Mouse (Mus musculus): ENCODE measurements at regions not wholly inside any gene's neighbourhood (a gene's known extent, or its start where the extent isn't known, plus 50 kb on each side); places are given as distances from the start of the nearest gene placed in this dataset.

DNA sequence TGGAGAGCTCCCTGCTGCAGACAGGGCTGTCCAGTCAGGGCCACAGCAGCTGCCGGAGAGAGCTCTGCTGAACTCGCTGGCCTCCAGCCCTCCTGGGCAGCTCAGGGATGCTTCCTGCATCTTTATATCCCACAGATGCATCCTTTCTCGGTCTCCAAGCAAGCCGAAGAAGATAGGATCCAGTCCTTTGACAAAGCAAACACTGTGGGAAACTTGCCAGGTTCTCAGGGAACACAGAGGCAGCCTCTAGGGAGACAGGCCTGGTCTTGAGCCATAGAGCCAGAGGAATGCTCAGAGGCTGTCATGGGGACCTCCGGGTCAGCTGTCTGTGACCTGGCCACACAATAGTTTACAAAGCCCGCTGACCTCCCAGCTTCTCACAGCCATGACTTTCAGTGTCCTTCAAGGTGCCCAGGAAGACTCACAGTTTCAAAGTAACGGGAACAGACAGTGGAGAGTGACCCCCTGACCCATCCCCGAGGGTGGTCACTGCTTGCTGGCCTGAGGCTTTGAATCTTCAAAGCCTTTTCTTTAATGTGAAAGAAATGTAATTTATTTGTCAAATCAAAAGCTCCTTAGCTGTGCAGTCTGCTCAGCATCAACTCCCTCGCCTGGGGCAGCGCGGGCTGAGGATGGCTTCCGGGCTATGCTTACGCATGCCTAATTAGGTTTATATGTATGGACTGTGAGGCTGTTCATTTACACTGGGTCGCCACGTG is 157.8 kb upstream of the Lrfn2 start:
- DNase-seq (ENCODE audit: low read depth, low spot score) = no peak
- Histone ChIP-seq H3K4me3 (ENCODE audit: control insufficient read depth in 1 of 2, insufficient read depth in 1 of 2, low read depth in 2 of 2, low read length in 2 of 2) (no peak overlapping the region), H3K36me3 (ENCODE audit: control insufficient read depth in 1 of 2, insufficient read depth in 2 of 2, low read length in 2 of 2) (no peaks in the 10 kb centered on the region), H3K27ac (ENCODE audit: control insufficient read depth, low read depth, low read length) (no peak overlapping the region), H3K27me3 (ENCODE audit: control insufficient read depth in 1 of 2, insufficient read depth in 2 of 2, low read length in 2 of 2) (no peaks in the 10 kb centered on the region), H3K9me3 (replicated peaks; ENCODE audit: insufficient read depth, low read length) (no peaks in the 10 kb centered on the region), H3K4me1 (ENCODE audit: control insufficient read depth in 1 of 2, insufficient read depth in 2 of 2, low read length in 2 of 2) (no peaks in the 10 kb centered on the region), H3K79me2 (ENCODE audit: control insufficient read depth, insufficient read depth, low read length, poor library complexity) (no peaks in the 10 kb centered on the region), H3K9ac (ENCODE audit: control insufficient read depth, low read depth, low read length, poor library complexity, severe bottlenecking) (no peak overlapping the region)
- TF ChIP-seq ZC3H11A (IDR thresholded peaks at IDR 0.05; ENCODE audit: low read depth, low read length) (no peak), CHD2 (IDR thresholded peaks at IDR 0.05; ENCODE audit: low read length) (no peak), E2F4 (IDR thresholded peaks at IDR 0.05; ENCODE audit: borderline replicate concordance, low read depth, low read length) (no peak), JUND (IDR thresholded peaks at IDR 0.05; ENCODE audit: low read depth, low read length) (no peak), USF1 (IDR thresholded peaks at IDR 0.05; ENCODE audit: low read depth, low read length) (no peak)

DNA sequence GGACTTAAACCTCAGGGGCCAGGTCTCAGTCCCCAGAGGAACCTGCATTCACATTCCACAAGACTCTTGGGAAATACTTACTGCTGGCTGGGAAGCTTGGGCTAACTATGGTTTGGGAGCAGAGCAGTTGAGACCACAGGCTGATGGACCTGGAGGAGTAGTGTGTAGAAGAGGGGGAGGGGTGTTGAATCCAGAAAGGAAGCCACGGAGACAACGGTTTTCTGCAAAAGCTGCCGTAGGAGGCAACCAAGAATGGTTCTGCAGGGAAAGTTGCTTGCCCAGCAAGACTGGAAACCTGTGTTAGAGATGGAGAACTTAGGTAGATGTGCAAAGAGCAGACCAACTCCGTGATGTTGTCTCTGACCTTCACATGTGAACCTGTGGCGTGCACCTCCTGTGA is 156.7 kb upstream of the Lrfn2 start:
- DNase-seq (ENCODE audit: low read depth, low spot score) = no peak
- no peaks in the 10 kb centered on the region for H3K27me3 ChIP-seq (ENCODE audit: control insufficient read depth in 1 of 2, insufficient read depth in 2 of 2, low read length in 2 of 2)
- TF ChIP-seq E2F4 (IDR thresholded peaks at IDR 0.05; ENCODE audit: borderline replicate concordance, low read depth, low read length) = no peak
- no peak for TF ChIP-seq RCOR1 (IDR thresholded peaks at IDR 0.05; ENCODE audit: low read depth, low read length)
- H3K4me3 ChIP-seq (ENCODE audit: control insufficient read depth in 1 of 2, insufficient read depth in 1 of 2, low read depth in 2 of 2, low read length in 2 of 2) = no peak overlapping the region
- H3K79me2 ChIP-seq (ENCODE audit: control insufficient read depth, insufficient read depth, low read length, poor library complexity) = no peaks in the 10 kb centered on the region
- H3K27ac ChIP-seq (ENCODE audit: control insufficient read depth, low read depth, low read length) = no peak overlapping the region
- H3K36me3 ChIP-seq (ENCODE audit: control insufficient read depth in 1 of 2, insufficient read depth in 2 of 2, low read length in 2 of 2) = no peaks in the 10 kb centered on the region
- H3K9me3 ChIP-seq (replicated peaks; ENCODE audit: insufficient read depth, low read length) = no peaks in the 10 kb centered on the region
- H3K9ac ChIP-seq (ENCODE audit: control insufficient read depth, low read depth, low read length, poor library complexity, severe bottlenecking) = no peak overlapping the region
- H3K4me1 ChIP-seq (ENCODE audit: control insufficient read depth in 1 of 2, insufficient read depth in 2 of 2, low read length in 2 of 2) = no peaks in the 10 kb centered on the region

DNA sequence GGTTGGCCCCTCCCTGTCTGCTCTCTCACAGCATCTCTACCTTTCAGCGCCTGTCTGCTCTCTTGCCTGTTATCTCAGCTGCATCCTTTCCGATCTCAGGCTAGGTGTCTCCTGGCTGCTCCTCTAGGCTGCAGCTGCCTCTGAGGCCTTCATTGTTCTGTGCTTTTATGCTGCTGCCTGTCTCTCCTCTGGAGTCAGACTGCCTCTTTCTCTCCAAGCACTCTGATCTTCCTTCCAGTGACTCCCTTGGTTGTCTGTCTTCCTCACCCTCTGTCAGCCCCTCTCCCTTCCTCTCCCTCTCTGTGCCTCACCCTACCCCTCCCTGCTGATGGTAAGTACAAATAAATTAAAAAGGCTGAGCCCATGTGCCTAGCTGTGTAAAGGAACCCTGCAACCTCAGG is 155.7 kb upstream of the Lrfn2 start:
- Histone ChIP-seq H3K9ac (ENCODE audit: control insufficient read depth, low read depth, low read length, poor library complexity, severe bottlenecking) (no peak overlapping the region), H3K4me1 (ENCODE audit: control insufficient read depth in 1 of 2, insufficient read depth in 2 of 2, low read length in 2 of 2) (no peaks in the 10 kb centered on the region), H3K36me3 (ENCODE audit: control insufficient read depth in 1 of 2, insufficient read depth in 2 of 2, low read length in 2 of 2) (no peaks in the 10 kb centered on the region), H3K27me3 (ENCODE audit: control insufficient read depth in 1 of 2, insufficient read depth in 2 of 2, low read length in 2 of 2) (no peaks in the 10 kb centered on the region), H3K27ac (ENCODE audit: control insufficient read depth, low read depth, low read length) (no peak overlapping the region), H3K79me2 (ENCODE audit: control insufficient read depth, insufficient read depth, low read length, poor library complexity) (no peaks in the 10 kb centered on the region), H3K9me3 (replicated peaks; ENCODE audit: insufficient read depth, low read length) (no peaks in the 10 kb centered on the region), H3K4me3 (ENCODE audit: control insufficient read depth in 1 of 2, insufficient read depth in 1 of 2, low read depth in 2 of 2, low read length in 2 of 2) (no peak overlapping the region)
- DNase-seq (ENCODE audit: low read depth, low spot score) = no peak
- TF ChIP-seq ZNF384 (IDR thresholded peaks at IDR 0.05; ENCODE audit: low read depth, low read length) (no peak), RCOR1 (IDR thresholded peaks at IDR 0.05; ENCODE audit: low read depth, low read length) (no peak), EP300 (IDR thresholded peaks at IDR 0.05; ENCODE audit: low read depth in 1 of 2, low read length in 2 of 2) (no peak), HCFC1 (IDR thresholded peaks at IDR 0.05; ENCODE audit: low read depth, low read length) (no peak), CHD2 (IDR thresholded peaks at IDR 0.05; ENCODE audit: low read length) (no peak), ELF1 (IDR thresholded peaks at IDR 0.05; ENCODE audit: low read depth, low read length) (no peak), MEF2A (IDR thresholded peaks at IDR 0.05; ENCODE audit: extremely low read depth, insufficient replicate concordance, low read depth, low read length, poor library complexity, severe bottlenecking) (no peak), RAD21 (IDR thresholded peaks at IDR 0.05; ENCODE audit: low read depth, low read length) (no peak)

All from MEL (cell line).